Mouse (Mus musculus): Measurements from ENCODE around the gene Tmem151a.

- no peak for TF ChIP-seq CTCF (IDR thresholded peaks at IDR 0.05; ENCODE audit: extremely low read depth, insufficient read length, insufficient replicate concordance, low read depth, low read length)
- TF ChIP-seq POLR2A (IDR thresholded peaks at IDR 0.05; ENCODE audit: low read depth, low read length) = no peak
Measured at GRCm38 (mm10) chr19:5122492-5122891, 37.2 kb upstream of the Tmem151a start.

All from small intestine, adult 2 months (tissue).